Mouse (Mus musculus) urinary bladder, postnatal 25 days (tissue): ENCODE data around the gene Gm3629.
"Not testable (repeated sequence)": the region's sequence is repeated elsewhere in the genome, so short reads cannot be mapped to it uniquely, and the experiment has no call there.

Experiments
- DNase-seq: peaks from one replicate; pipeline ENCODE4 v3.0.0; 2022; ENCODE audit warnings: low spot score

Gm3629 gene

GRCm38 (mm10) chr14:6590513-6590912, at the start of gene Gm3629:
Gene Gm3629 (minus strand): TSS chr14:6590613.
- not testable (repeated sequence) for DNase-seq

GRCm38 (mm10) chr14:6622318-6622717, 31.9 kb upstream of the Gm3629 start, which contains the start of gene Gm3460:
Gene Gm3460 (minus strand): TSS chr14:6622418.
- not testable (repeated sequence) for DNase-seq

GRCm38 (mm10) chr14:6606436-6606835, 16.0 kb upstream of the Gm3629 start:
- DNase-seq = peak; percentile 8

- DNase-seq = peak; percentile 12
These were observed 14.6 kb upstream of the Gm3629 start for GRCm38 (mm10) chr14:6605004-6605403.

- DNase-seq = not testable (repeated sequence)
These were observed 14.1 kb upstream of the Gm3629 start for GRCm38 (mm10) chr14:6604551-6604950.

- DNase-seq = not testable (repeated sequence)
These were observed 53.2 kb downstream of the Gm3629 start, which contains the start of gene Gm8356 for GRCm38 (mm10) chr14:6537190-6537589. Gene Gm8356 (minus strand): TSS chr14:6537290.
